Mouse (Mus musculus) lung, postnatal 0 days (tissue): ENCODE measurements around the gene Ston1.

ENCODE experiments used
- CTCF ChIP-seq: IDR thresholded peaks from 2 replicates; pipeline ENCODE4 v1.5.1; 2016; ENCODE audit warnings: antibody characterized with exemption, mild to moderate bottlenecking
- EP300 ChIP-seq: IDR thresholded peaks from 2 replicates; pipeline ENCODE4 v1.6.1; 2016; ENCODE audit warnings: antibody characterized with exemption, mild to moderate bottlenecking, control low read depth

GRCm38 (mm10) chr17:88590251-88590650 lies 7.2 kb upstream of the Ston1 start:
- TF ChIP-seq CTCF (no peak), EP300 (no peak)
